Mouse (Mus musculus) embryonic facial prominence, embryonic 14.5 days (tissue): Measurements from ENCODE around the gene Sec13. TPM values are rescaled to one million over a fixed set of nuclear protein-coding genes. Genes with fewer than 3 reads are reported as not detected.
"Not testable (repeated sequence)": the region's sequence is repeated elsewhere in the genome, so short reads cannot be mapped to it uniquely, and the experiment has no call there.

Experiments
- ATAC-seq: fragments of 200-750 bp; cut with Nextera tagmentation; 2 replicates; pipeline ENCODE4 v1.8.0; 2017; ENCODE audit warnings: low read depth, moderate number of reproducible peaks, moderate TSS enrichment
- DNase-seq: peaks from one replicate; pipeline ENCODE4 v3.0.0-alpha.2; 2015; ENCODE audit warnings: low spot score
- H3K27ac ChIP-seq: fragments of 300-500 bp; sonication (generic); replicated peaks from 2 replicates; pipeline ENCODE4 v1.5.1; 2014; ENCODE audit warnings: low read depth, mild to moderate bottlenecking, low read length, moderate library complexity
- H3K27me3 ChIP-seq: fragments of 300-500 bp; sonication (generic); replicated peaks from 2 replicates; pipeline ENCODE4 v1.6.1; 2014; ENCODE audit warnings: low read length; ENCODE audit not compliant: control insufficient read depth, insufficient read depth
- H3K36me3 ChIP-seq: fragments of 300-500 bp; sonication (generic); 2 replicates; pipeline ENCODE4 v1.6.1; 2014; ENCODE audit warnings: low read length, mixed read lengths; ENCODE audit not compliant: control insufficient read depth, insufficient read depth
- H3K4me1 ChIP-seq: fragments of 300-500 bp; sonication (generic); 2 replicates; pipeline ENCODE4 v1.6.1; 2014; ENCODE audit warnings: antibody characterized with exemption, low read length; ENCODE audit not compliant: control insufficient read depth, insufficient read depth
- H3K4me2 ChIP-seq: fragments of 300-500 bp; sonication (generic); 2 replicates; pipeline ENCODE4 v1.6.1; 2014; ENCODE audit warnings: low read depth, mild to moderate bottlenecking, low read length, moderate library complexity, mixed read lengths
- H3K4me3 ChIP-seq: fragments of 300-500 bp; sonication (generic); 2 replicates; pipeline ENCODE4 v1.5.1; 2014; ENCODE audit warnings: low read depth, mild to moderate bottlenecking, low read length
- H3K9ac ChIP-seq: fragments of 300-500 bp; sonication (generic); 2 replicates; pipeline ENCODE4 v1.6.1; 2014; ENCODE audit warnings: low read depth, mild to moderate bottlenecking, low read length, moderate library complexity, mixed read lengths
- H3K9me3 ChIP-seq: fragments of 300-500 bp; sonication (generic); 2 replicates; pipeline ENCODE4 v1.6.1; 2016; ENCODE audit warnings: low read length; ENCODE audit not compliant: control insufficient read depth
- WGBS: fragments of 180-500 bp; shearing (Covaris S2); extraction: QIAGEN DNeasy Blood & Tissue Kit; methylation state at CpG from one replicate; pipeline ENCODE4 v1.1.7; 2014; 5-methylcytosine and 5-hydroxymethylcytosine counted together
- polyA plus RNA-seq: library from polyadenylated mRNA; unstranded; fragments of >200 nt; fragmentation: Nextera tagmentation; extraction: Ambion mirVana; gene quantifications from 2 replicates; pipeline ENCODE4 v1.2.1, GENCODE M21; 2014

The Sec13 gene
- polyA plus RNA-seq, 1 experiment from 2014 or later = 301 TPM

DNA sequence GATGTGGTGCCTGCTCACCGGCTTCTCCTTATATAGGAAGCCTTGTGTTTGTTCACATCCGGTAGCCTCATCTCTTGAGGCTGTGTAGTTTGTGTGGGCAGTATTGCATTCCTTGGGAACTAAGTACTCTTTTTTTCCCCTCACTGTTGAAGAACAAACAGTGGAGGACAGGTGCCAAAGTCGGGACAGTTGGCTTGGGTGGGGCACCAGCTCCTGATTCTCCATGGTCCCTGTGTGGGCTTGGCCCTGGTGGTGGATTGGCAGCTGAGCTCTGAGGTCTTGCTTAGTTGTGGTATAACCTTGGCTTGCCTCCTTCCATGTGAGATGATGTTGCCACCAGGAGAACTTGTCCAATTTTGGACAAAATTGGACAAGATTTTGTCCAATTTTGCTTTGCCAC, 20.7 kb downstream of the Sec13 start, which contains the start of gene Ghrl:
Gene Ghrl, minus strand, starts transcription at position 3 of the 400 bp plus-strand sequence.
- no peak within 1 kb of the TSS for H3K4me3 ChIP-seq
- no peak for DNase-seq
- no peak for ATAC-seq
- H3K4me2 ChIP-seq = no peak within 1 kb of the TSS
- no peaks in the 10 kb centered on the region for H3K27me3 ChIP-seq
- H3K9me3 ChIP-seq = no peaks in the 10 kb centered on the region
- H3K4me1 ChIP-seq = no peaks in the 10 kb centered on the region
- H3K36me3 ChIP-seq = peaks cover 68% of the 10 kb centered on the region
- no peak within 1 kb of the TSS for H3K9ac ChIP-seq
- 85% methylated on average over 3 of the region's 3 CpGs for WGBS
- H3K27ac ChIP-seq = no peak within 1 kb of the TSS

DNA sequence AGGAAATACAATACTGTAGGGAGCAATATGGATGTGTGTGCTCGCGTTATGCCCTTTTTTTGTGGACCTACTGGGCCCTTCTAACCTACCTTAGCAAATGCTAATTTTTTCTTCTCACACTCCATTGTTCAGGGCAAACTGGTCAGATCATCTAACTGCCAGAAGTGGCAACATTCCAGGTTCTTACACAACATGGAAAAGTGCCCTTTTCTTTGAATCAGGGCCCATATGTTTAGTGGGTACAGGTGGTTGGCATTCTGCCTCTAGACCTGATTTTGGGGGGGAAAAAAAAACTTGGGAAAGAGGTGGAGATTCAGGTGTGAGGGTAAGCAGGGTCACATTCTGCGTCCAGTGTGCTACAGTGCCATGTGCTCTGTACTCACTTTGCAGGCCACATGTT, 23.0 kb downstream of the Sec13 start:
- no peak overlapping the region for H3K9ac ChIP-seq
- H3K36me3 ChIP-seq = peaks cover 75% of the 10 kb centered on the region
- ATAC-seq (no peak), DNase-seq (no peak)
- no peak overlapping the region for H3K4me3 ChIP-seq
- no peak overlapping the region for H3K4me2 ChIP-seq
- H3K4me1 ChIP-seq = no peaks in the 10 kb centered on the region
- H3K27ac ChIP-seq = no peak overlapping the region
- no peaks in the 10 kb centered on the region for H3K27me3 ChIP-seq
- WGBS = 88% methylated on average over 3 of the region's 3 CpGs
- no peaks in the 10 kb centered on the region for H3K9me3 ChIP-seq

GRCm38 (mm10) chr6:113714797-113715196, 25.7 kb downstream of the Sec13 start:
- ATAC-seq (no peak), DNase-seq (no peak)
- Histone ChIP-seq H3K9ac (no peak overlapping the region), H3K36me3 (peaks cover 81% of the 10 kb centered on the region), H3K4me3 (no peak overlapping the region), H3K9me3 (no peaks in the 10 kb centered on the region), H3K27ac (no peak overlapping the region), H3K4me1 (no peaks in the 10 kb centered on the region), H3K27me3 (no peaks in the 10 kb centered on the region), H3K4me2 (no peak overlapping the region)
- 71% methylated on average over 1 of the region's 1 CpGs for WGBS

- DNase-seq (no peak), ATAC-seq (no peak)
- peaks cover 81% of the 10 kb centered on the region for H3K36me3 ChIP-seq
- no peaks in the 10 kb centered on the region for H3K4me1 ChIP-seq
- 88% methylated on average over 2 of the region's 2 CpGs for WGBS
- H3K4me2 ChIP-seq = no peak overlapping the region
- H3K27ac ChIP-seq = no peak overlapping the region
- no peaks in the 10 kb centered on the region for H3K27me3 ChIP-seq
- H3K9me3 ChIP-seq = no peaks in the 10 kb centered on the region
- H3K9ac ChIP-seq = no peak overlapping the region
- H3K4me3 ChIP-seq = no peak overlapping the region
Measured at GRCm38 (mm10) chr6:113714276-113714675, 26.3 kb downstream of the Sec13 start.

DNA sequence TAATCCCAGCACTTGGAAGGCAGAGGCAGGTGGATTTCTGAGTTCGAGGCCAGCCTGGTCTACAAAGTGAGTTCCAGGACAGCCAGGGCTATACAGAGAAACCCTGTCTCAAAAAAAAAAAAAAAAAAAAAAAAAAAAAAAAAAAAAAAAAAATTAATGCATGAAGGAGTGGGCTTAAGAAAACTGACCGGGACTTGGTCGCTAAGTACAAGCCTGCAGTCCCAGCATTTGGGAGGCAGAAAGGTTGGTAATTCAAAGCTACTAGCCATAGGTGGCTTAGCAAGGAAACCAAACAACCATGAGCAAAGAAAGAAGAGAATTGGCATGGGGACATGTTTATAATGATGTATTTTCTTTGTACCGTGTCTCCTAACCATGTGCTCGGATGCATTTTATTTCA, 27.2 kb downstream of the Sec13 start:
- DNase-seq, H3K9ac ChIP-seq, H3K9me3 ChIP-seq, H3K4me1 ChIP-seq, H3K4me3 ChIP-seq, H3K27me3 ChIP-seq, H3K27ac ChIP-seq, H3K4me2 ChIP-seq, ATAC-seq: not testable (repeated sequence)
- peaks cover 84% of the 10 kb centered on the region for H3K36me3 ChIP-seq
- 91% methylated on average over 5 of the region's 5 CpGs for WGBS

DNA sequence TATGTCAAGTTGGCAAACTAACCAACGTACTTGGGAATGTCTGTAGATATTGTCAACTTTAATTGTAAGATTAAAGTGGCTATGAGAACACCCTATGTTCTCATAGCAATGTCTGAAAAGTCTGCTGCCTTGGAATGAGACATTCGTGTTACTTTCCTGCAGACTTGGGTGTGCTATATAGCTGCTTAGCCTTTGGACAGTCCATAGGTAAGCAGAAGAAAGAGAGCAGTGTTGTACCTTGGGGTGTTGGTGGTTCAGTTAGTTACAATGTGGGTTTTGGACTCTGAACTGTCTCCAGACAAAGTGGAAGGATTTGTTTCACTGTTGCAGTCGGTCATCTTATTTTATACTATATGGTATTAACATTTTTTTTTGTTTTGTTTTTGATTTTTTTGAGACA, 27.8 kb downstream of the Sec13 start:
- no peaks in the 10 kb centered on the region for H3K27me3 ChIP-seq
- H3K27ac ChIP-seq = no peak overlapping the region
- DNase-seq (no peak), ATAC-seq (no peak)
- no peak overlapping the region for H3K9ac ChIP-seq
- no peak overlapping the region for H3K4me3 ChIP-seq
- H3K4me1 ChIP-seq = no peaks in the 10 kb centered on the region
- H3K4me2 ChIP-seq = no peak overlapping the region
- no peaks in the 10 kb centered on the region for H3K9me3 ChIP-seq
- H3K36me3 ChIP-seq = peaks cover 90% of the 10 kb centered on the region
- WGBS = 93% methylated on average over 3 of the region's 3 CpGs

DNA sequence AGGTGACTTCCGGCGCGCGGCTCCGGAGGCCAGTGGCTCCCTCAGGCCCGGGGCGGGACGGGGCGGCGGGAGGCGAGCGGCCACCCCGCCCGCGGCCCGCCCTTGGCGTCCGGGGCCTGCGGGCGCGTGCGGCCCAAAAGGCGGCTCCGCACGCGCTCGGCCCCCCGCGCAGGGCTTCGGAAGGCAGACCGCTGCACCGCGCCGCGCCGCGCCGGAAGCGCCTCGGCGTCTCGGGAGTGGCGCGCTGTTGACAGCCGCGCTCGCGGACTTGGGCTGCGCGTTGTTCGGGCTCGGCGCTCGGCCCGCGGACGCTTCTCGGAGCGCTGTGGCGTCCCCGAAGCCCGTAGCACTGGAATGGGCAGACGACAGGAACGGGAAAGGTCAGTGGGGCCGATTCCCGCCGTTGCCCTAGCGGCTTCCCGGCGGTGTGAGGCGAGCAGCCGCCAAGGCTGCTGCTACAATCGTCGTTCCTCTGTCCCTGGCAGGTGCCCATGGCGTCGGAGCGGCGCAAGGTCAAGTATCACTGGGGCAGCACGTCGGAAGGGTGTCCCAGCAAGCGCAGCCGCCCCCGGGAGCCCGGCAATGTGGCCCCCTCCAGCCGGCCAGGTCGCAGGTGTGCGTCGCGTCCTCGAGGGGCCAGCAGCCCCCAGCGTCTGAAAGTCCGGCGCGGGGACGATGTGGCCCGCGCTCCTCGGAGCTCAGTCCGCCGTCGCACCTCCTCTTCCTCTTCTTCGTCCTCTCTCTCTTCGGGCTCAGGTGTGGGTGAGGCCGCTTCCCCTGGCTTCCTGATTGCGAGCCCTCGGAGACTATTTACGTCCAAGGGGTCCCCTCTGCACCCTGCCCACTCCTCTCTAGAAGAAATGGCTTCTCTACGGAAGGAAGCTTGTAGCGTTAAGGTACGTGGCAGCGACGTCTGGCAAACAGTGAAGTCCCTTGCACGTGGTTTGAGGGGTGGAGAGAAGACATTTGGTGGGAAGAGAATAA, 43.0 kb downstream of the Sec13 start:
- Histone ChIP-seq H3K36me3 (peaks cover 29% of the 10 kb centered on the region), H3K9me3 (no peaks in the 10 kb centered on the region), H3K4me1 (peaks cover 18% of the 10 kb centered on the region), H3K9ac (peak overlapping the region; percentile 84), H3K4me2 (peak overlapping the region; percentile 96), H3K27me3 (no peaks in the 10 kb centered on the region), H3K27ac (peak overlapping the region; percentile 87), H3K4me3 (peak overlapping the region; percentile 90)
- DNase-seq (peak; percentile 35), ATAC-seq (peak; percentile 62; the same call in 1 of the 2 replicates)
- under 1% methylated on average over 31 of the region's 113 CpGs for WGBS

- ATAC-seq = peak; percentile 100
- no peaks in the 10 kb centered on the region for H3K27me3 ChIP-seq
Measured at GRCm38 (mm10) chr6:113696582-113697221, 43.8 kb downstream of the Sec13 start, which contains the start of gene Tatdn2. Gene Tatdn2 (plus strand): TSS chr6:113697050.

More at GRCm38 (mm10) chr6:113696582-113697221, 43.8 kb downstream of the Sec13 start, which contains the start of gene Tatdn2:
- Histone ChIP-seq H3K9me3 (no peaks in the 10 kb centered on the region), H3K27ac (peak within 1 kb of the TSS; percentile 87), H3K4me2 (peak within 1 kb of the TSS; percentile 96), H3K4me1 (peaks cover 18% of the 10 kb centered on the region), H3K9ac (peak within 1 kb of the TSS; percentile 84), H3K36me3 (peaks cover 21% of the 10 kb centered on the region), H3K4me3 (peak within 1 kb of the TSS; percentile 90)
- WGBS = under 1% methylated on average over 46 of the region's 58 CpGs
- DNase-seq = peak; percentile 99
